Mouse (Mus musculus): ENCODE measurements around the gene BC048679. TPM values are rescaled to one million over a fixed set of nuclear protein-coding genes. Genes with fewer than 3 reads are reported as not detected.

Gene BC048679
- not detected in 2 replicates for polyA plus RNA-seq (2016; fragmentation: Nextera tagmentation; extraction: Ambion mirVana)

GRCm38 (mm10) chr7:81498181-81498580 lies at the start of gene BC048679:
Gene BC048679, minus strand, starts transcription at chr7:81498281.
- Histone ChIP-seq H3K9me3 (replicated peaks) (no peaks in the 10 kb centered on the region), H3K27ac (no peak within 1 kb of the TSS), H3K4me2 (replicated peaks) (no peak within 1 kb of the TSS), H3K4me1 (peaks cover 5% of the 10 kb centered on the region; the same call in 1 of the 2 replicates), H3K4me3 (no peak within 1 kb of the TSS), H3K27me3 (peaks cover 21% of the 10 kb centered on the region), H3K9ac (no peak within 1 kb of the TSS), H3K36me3 (no peaks in the 10 kb centered on the region)
- 66% methylated on average over 7 of the region's 7 CpGs for WGBS
- ATAC-seq (ENCODE audit: low FRiP score): no peak

GRCm38 (mm10) chr7:81542934-81543333 lies 44.9 kb upstream of the BC048679 start:
- Histone ChIP-seq H3K27ac (no peak overlapping the region), H3K4me2 (replicated peaks) (no peak overlapping the region), H3K4me3 (no peak overlapping the region), H3K27me3 (0 out of 2 replicates have a peak, but pooled peaks cover 3% of the 10 kb centered on the region), H3K36me3 (no peaks in the 10 kb centered on the region), H3K9me3 (replicated peaks) (no peaks in the 10 kb centered on the region), H3K4me1 (peaks cover 9% of the 10 kb centered on the region; the same call in 1 of the 2 replicates), H3K9ac (no peak overlapping the region)
- WGBS: 86% methylated on average over 8 of the region's 8 CpGs
- no peak for ATAC-seq (ENCODE audit: low FRiP score)

- no peak overlapping the region for H3K4me3 ChIP-seq
- 87% methylated on average over 7 of the region's 7 CpGs for WGBS
- no peaks in the 10 kb centered on the region for H3K36me3 ChIP-seq
- H3K9ac ChIP-seq: no peak overlapping the region
- ATAC-seq (ENCODE audit: low FRiP score): no peak
- H3K4me2 ChIP-seq (replicated peaks): no peak overlapping the region
- no peaks in the 10 kb centered on the region for H3K9me3 ChIP-seq (replicated peaks)
- 0 out of 2 replicates have a peak, but pooled peaks cover 3% of the 10 kb centered on the region for H3K27me3 ChIP-seq
- no peak overlapping the region for H3K27ac ChIP-seq
- H3K4me1 ChIP-seq: peaks cover 9% of the 10 kb centered on the region; the same call in 1 of the 2 replicates
Observed at GRCm38 (mm10) chr7:81541924-81542524, 43.9 kb upstream of the BC048679 start.

GRCm38 (mm10) chr7:81540999-81541398 lies 42.9 kb upstream of the BC048679 start:
- Histone ChIP-seq H3K36me3 (no peaks in the 10 kb centered on the region), H3K27ac (no peak overlapping the region), H3K9me3 (replicated peaks) (no peaks in the 10 kb centered on the region), H3K27me3 (0 out of 2 replicates have a peak, but pooled peaks cover 3% of the 10 kb centered on the region), H3K4me1 (peaks cover 9% of the 10 kb centered on the region; the same call in 1 of the 2 replicates), H3K4me3 (no peak overlapping the region), H3K9ac (no peak overlapping the region), H3K4me2 (replicated peaks) (no peak overlapping the region)
- no peak for ATAC-seq (ENCODE audit: low FRiP score)
- WGBS: 63% methylated on average over 1 of the region's 1 CpGs

GRCm38 (mm10) chr7:81539565-81539964 lies 41.5 kb upstream of the BC048679 start:
- peaks cover 9% of the 10 kb centered on the region; the same call in 1 of the 2 replicates for H3K4me1 ChIP-seq
- H3K4me3 ChIP-seq: no peak overlapping the region
- ATAC-seq (ENCODE audit: low FRiP score): no peak
- H3K36me3 ChIP-seq: peaks cover 12% of the 10 kb centered on the region; the same call in 1 of the 2 replicates
- H3K27me3 ChIP-seq: 0 out of 2 replicates have a peak, but pooled peaks cover 3% of the 10 kb centered on the region
- no peak overlapping the region for H3K4me2 ChIP-seq (replicated peaks)
- no peak overlapping the region for H3K9ac ChIP-seq
- no peaks in the 10 kb centered on the region for H3K9me3 ChIP-seq (replicated peaks)
- WGBS: 10% methylated on average over 2 of the region's 2 CpGs
- no peak overlapping the region for H3K27ac ChIP-seq

GRCm38 (mm10) chr7:81538070-81538675 lies 40.1 kb upstream of the BC048679 start:
- ATAC-seq (ENCODE audit: low FRiP score): no peak
- Histone ChIP-seq H3K4me3 (no peak overlapping the region), H3K36me3 (peaks cover 26% of the 10 kb centered on the region), H3K27me3 (0 out of 2 replicates have a peak, but pooled peaks cover 3% of the 10 kb centered on the region), H3K9ac (no peak overlapping the region), H3K9me3 (replicated peaks) (no peaks in the 10 kb centered on the region), H3K4me2 (replicated peaks) (no peak overlapping the region), H3K27ac (no peak overlapping the region), H3K4me1 (peaks cover 9% of the 10 kb centered on the region; the same call in 1 of the 2 replicates)
- WGBS: 87% methylated on average over 2 of the region's 2 CpGs

- no peak for ATAC-seq (ENCODE audit: low FRiP score)
- H3K9me3 ChIP-seq (replicated peaks): no peaks in the 10 kb centered on the region
- peaks cover 42% of the 10 kb centered on the region for H3K36me3 ChIP-seq
- H3K27me3 ChIP-seq: 0 out of 2 replicates have a peak, but pooled peaks cover 3% of the 10 kb centered on the region
- H3K9ac ChIP-seq: no peak overlapping the region
- WGBS: 88% methylated on average over 4 of the region's 4 CpGs
- no peak overlapping the region for H3K4me2 ChIP-seq (replicated peaks)
- H3K4me1 ChIP-seq: peaks cover 9% of the 10 kb centered on the region; the same call in 1 of the 2 replicates
- no peak overlapping the region for H3K4me3 ChIP-seq
- H3K27ac ChIP-seq: no peak overlapping the region
Observed at GRCm38 (mm10) chr7:81536478-81536877, 38.4 kb upstream of the BC048679 start.

GRCm38 (mm10) chr7:81531462-81531861 lies 33.4 kb upstream of the BC048679 start:
- no peak overlapping the region for H3K4me3 ChIP-seq
- peaks cover 76% of the 10 kb centered on the region for H3K36me3 ChIP-seq
- H3K4me1 ChIP-seq: no peaks in the 10 kb centered on the region
- H3K9me3 ChIP-seq (replicated peaks): no peaks in the 10 kb centered on the region
- H3K27ac ChIP-seq: no peak overlapping the region
- no peaks in the 10 kb centered on the region for H3K27me3 ChIP-seq
- no peak overlapping the region for H3K9ac ChIP-seq
- ATAC-seq (ENCODE audit: low FRiP score): no peak
- 91% methylated on average over 1 of the region's 1 CpGs for WGBS
- no peak overlapping the region for H3K4me2 ChIP-seq (replicated peaks)

- ATAC-seq (ENCODE audit: low FRiP score): no peak
- Histone ChIP-seq H3K4me3 (no peak overlapping the region), H3K9me3 (replicated peaks) (no peaks in the 10 kb centered on the region), H3K27ac (no peak overlapping the region), H3K4me1 (peaks cover 11% of the 10 kb centered on the region), H3K27me3 (no peaks in the 10 kb centered on the region), H3K4me2 (replicated peaks) (no peak overlapping the region), H3K36me3 (peaks cover 67% of the 10 kb centered on the region), H3K9ac (no peak overlapping the region)
- 95% methylated on average over 8 of the region's 8 CpGs for WGBS
Observed at GRCm38 (mm10) chr7:81528918-81529317, 30.8 kb upstream of the BC048679 start.

GRCm38 (mm10) chr7:81523663-81524017 lies 25.6 kb upstream of the BC048679 start:
- H3K4me1 ChIP-seq: peaks cover 19% of the 10 kb centered on the region
- H3K27me3 ChIP-seq: no peaks in the 10 kb centered on the region
- peak overlapping the region; percentile 71 for H3K4me2 ChIP-seq (replicated peaks)
- peaks cover 16% of the 10 kb centered on the region for H3K36me3 ChIP-seq
- H3K27ac ChIP-seq: peak overlapping the region; percentile 94
- no peaks in the 10 kb centered on the region for H3K9me3 ChIP-seq (replicated peaks)
- ATAC-seq (ENCODE audit: low FRiP score): peak; percentile 51; the same call in 1 of the 2 replicates
- 17% methylated on average over 13 of the region's 13 CpGs for WGBS
- peak overlapping the region; percentile 80 for H3K9ac ChIP-seq
- H3K4me3 ChIP-seq: peak overlapping the region; percentile 66

GRCm38 (mm10) chr7:81523008-81523662 lies 25.1 kb upstream of the BC048679 start:
- Histone ChIP-seq H3K9ac (peak overlapping the region; percentile 80), H3K9me3 (replicated peaks) (no peaks in the 10 kb centered on the region), H3K4me1 (peaks cover 19% of the 10 kb centered on the region), H3K36me3 (peaks cover 16% of the 10 kb centered on the region), H3K27me3 (no peaks in the 10 kb centered on the region), H3K4me2 (replicated peaks) (peak overlapping the region; percentile 71), H3K4me3 (peak overlapping the region; percentile 66), H3K27ac (peak overlapping the region; percentile 94)
- peak; percentile 98 for ATAC-seq (ENCODE audit: low FRiP score)
- under 1% methylated on average over 31 of the region's 31 CpGs for WGBS

Data from hindbrain, embryonic 12.5 days (tissue).